Mouse (Mus musculus) heart, postnatal 0 days (tissue): ENCODE measurements around the gene Slamf8. TPM values are rescaled to one million over a fixed set of nuclear protein-coding genes. Genes with fewer than 3 reads are reported as not detected.

Source experiments
- ATAC-seq: fragments of 200-750 bp; cut with Nextera tagmentation; 2 replicates; pipeline ENCODE4 v1.8.0; 2017; ENCODE audit warnings: low read depth, moderate number of reproducible peaks, moderate library complexity; ENCODE audit not compliant: insufficient read depth
- DNase-seq: peaks from one replicate; pipeline ENCODE4 v3.0.0-alpha.2; 2016; ENCODE audit warnings: low spot score
- H3K27ac ChIP-seq: fragments of 300-500 bp; sonication (generic); 2 replicates; pipeline ENCODE4 v1.5.1; 2014; ENCODE audit warnings: low read depth, mild to moderate bottlenecking
- H3K27me3 ChIP-seq: fragments of 300-500 bp; sonication (generic); 2 replicates; pipeline ENCODE4 v1.6.1; 2014; ENCODE audit warnings: low read length, mixed read lengths; ENCODE audit not compliant: control insufficient read depth, insufficient read depth
- H3K36me3 ChIP-seq: fragments of 300-500 bp; sonication (generic); replicated peaks from 2 replicates; pipeline ENCODE4 v1.6.1; 2014; ENCODE audit warnings: low read length, mixed read lengths; ENCODE audit not compliant: control insufficient read depth, insufficient read depth
- H3K4me1 ChIP-seq: fragments of 300-500 bp; sonication (generic); 2 replicates; pipeline ENCODE4 v1.6.1; 2014; ENCODE audit warnings: antibody characterized with exemption; ENCODE audit not compliant: control insufficient read depth, insufficient read depth
- H3K4me2 ChIP-seq: fragments of 300-500 bp; sonication (generic); 2 replicates; pipeline ENCODE4 v1.6.1; 2014; ENCODE audit warnings: low read depth, mild to moderate bottlenecking, low read length, moderate library complexity
- H3K4me3 ChIP-seq: fragments of 300-500 bp; sonication (generic); 2 replicates; pipeline ENCODE4 v1.5.1; 2014; ENCODE audit warnings: low read depth, low read length
- H3K9ac ChIP-seq: fragments of 300-500 bp; sonication (generic); replicated peaks from 2 replicates; pipeline ENCODE4 v1.6.1; 2014; ENCODE audit warnings: low read depth, low read length, mixed read lengths
- H3K9me3 ChIP-seq: fragments of 300-500 bp; sonication (generic); replicated peaks from 2 replicates; pipeline ENCODE4 v1.6.1; 2016; ENCODE audit warnings: low read length; ENCODE audit not compliant: control insufficient read depth
- CTCF ChIP-seq: IDR thresholded peaks from 2 replicates; pipeline ENCODE4 v1.5.1; 2016; ENCODE audit warnings: antibody characterized with exemption, control low read depth, low read depth
- EP300 ChIP-seq: IDR thresholded peaks from 2 replicates; pipeline ENCODE4 v1.6.1; 2016; ENCODE audit warnings: antibody characterized with exemption, low read depth
- WGBS: fragments of 180-500 bp; shearing (Covaris S2); extraction: QIAGEN DNeasy Blood & Tissue Kit; methylation state at CpG from one replicate; pipeline ENCODE4 v1.1.7; 2014; 5-methylcytosine and 5-hydroxymethylcytosine counted together
- polyA plus RNA-seq: library from polyadenylated mRNA; unstranded; fragments of >200 nt; fragmentation: Nextera tagmentation; extraction: Ambion mirVana; gene quantifications from 2 replicates; pipeline ENCODE4 v1.2.1, GENCODE M21; 2015
- total RNA-seq: library from RNA; depleted of rRNA; stranded (reverse); fragments of >200 nt; gene quantifications from 2 replicates; pipeline ENCODE4 v1.2.3, GENCODE M21; 2014; ENCODE audit warnings: low replicate concordance

Slamf8 gene
- total and polyA plus RNA-seq, 2 experiments from 2014 or later: not detected

GRCm38 (mm10) chr1:172623599-172623998, 33.2 kb upstream of the Slamf8 start:
- DNase-seq (no peak), ATAC-seq (no peak)
- WGBS: 55% methylated on average over 5 of the region's 5 CpGs
- no peaks in the 10 kb centered on the region for H3K36me3 ChIP-seq
- no peaks in the 10 kb centered on the region for H3K27me3 ChIP-seq
- H3K4me2 ChIP-seq: no peak overlapping the region
- TF ChIP-seq CTCF (no peak), EP300 (no peak)
- no peaks in the 10 kb centered on the region for H3K4me1 ChIP-seq
- H3K4me3 ChIP-seq: no peak overlapping the region
- no peaks in the 10 kb centered on the region for H3K9me3 ChIP-seq
- H3K9ac ChIP-seq: no peak overlapping the region
- H3K27ac ChIP-seq: no peak overlapping the region

- no peaks in the 10 kb centered on the region for H3K9me3 ChIP-seq
- ATAC-seq (no peak), DNase-seq (no peak)
- no peaks in the 10 kb centered on the region for H3K36me3 ChIP-seq
- TF ChIP-seq CTCF: peak; percentile 85
- no peak for TF ChIP-seq EP300
- no peak overlapping the region for H3K27ac ChIP-seq
- no peak overlapping the region for H3K4me3 ChIP-seq
- no peaks in the 10 kb centered on the region for H3K4me1 ChIP-seq
- 12% methylated on average over 7 of the region's 7 CpGs for WGBS
- H3K9ac ChIP-seq: no peak overlapping the region
- H3K4me2 ChIP-seq: no peak overlapping the region
- H3K27me3 ChIP-seq: 0 out of 2 replicates have a peak, but pooled peaks cover 7% of the 10 kb centered on the region
Observed at GRCm38 (mm10) chr1:172619235-172619634, 28.9 kb upstream of the Slamf8 start.

- H3K4me2 ChIP-seq: no peak overlapping the region
- H3K4me3 ChIP-seq: no peak overlapping the region
- DNase-seq: no peak
- no peak overlapping the region for H3K27ac ChIP-seq
- TF ChIP-seq CTCF: no peak
- no peak for TF ChIP-seq EP300
- no peaks in the 10 kb centered on the region for H3K9me3 ChIP-seq
- no peak overlapping the region for H3K9ac ChIP-seq
- no peak for ATAC-seq
- no peaks in the 10 kb centered on the region for H3K4me1 ChIP-seq
- 0 out of 2 replicates have a peak, but pooled peaks cover 7% of the 10 kb centered on the region for H3K27me3 ChIP-seq
- no peaks in the 10 kb centered on the region for H3K36me3 ChIP-seq
- WGBS: 82% methylated on average over 4 of the region's 4 CpGs
Observed at GRCm38 (mm10) chr1:172618141-172618540, 27.8 kb upstream of the Slamf8 start.

GRCm38 (mm10) chr1:172617365-172618076, 27.2 kb upstream of the Slamf8 start:
- TF ChIP-seq CTCF (no peak), EP300 (no peak)
- ATAC-seq (no peak), DNase-seq (no peak)
- no peak overlapping the region for H3K9ac ChIP-seq
- peak overlapping the region; percentile 46; the same call in 1 of the 2 replicates for H3K4me2 ChIP-seq
- no peaks in the 10 kb centered on the region for H3K36me3 ChIP-seq
- no peaks in the 10 kb centered on the region for H3K9me3 ChIP-seq
- H3K4me3 ChIP-seq: no peak overlapping the region
- 37% methylated on average over 14 of the region's 14 CpGs for WGBS
- no peaks in the 10 kb centered on the region for H3K4me1 ChIP-seq
- no peak overlapping the region for H3K27ac ChIP-seq
- 0 out of 2 replicates have a peak, but pooled peaks cover 7% of the 10 kb centered on the region for H3K27me3 ChIP-seq

- H3K27ac ChIP-seq: no peak overlapping the region
- no peak for TF ChIP-seq EP300
- DNase-seq (no peak), ATAC-seq (no peak)
- peak overlapping the region; percentile 46 for H3K4me2 ChIP-seq
- H3K36me3 ChIP-seq: no peaks in the 10 kb centered on the region
- H3K9ac ChIP-seq: no peak overlapping the region
- no peaks in the 10 kb centered on the region for H3K4me1 ChIP-seq
- peak overlapping the region; percentile 22 for H3K4me3 ChIP-seq
- WGBS: 20% methylated on average over 22 of the region's 22 CpGs
- 0 out of 2 replicates have a peak, but pooled peaks cover 7% of the 10 kb centered on the region for H3K27me3 ChIP-seq
- no peaks in the 10 kb centered on the region for H3K9me3 ChIP-seq
Observed at GRCm38 (mm10) chr1:172616537-172617300, 26.4 kb upstream of the Slamf8 start.
